Mouse (Mus musculus): ENCODE measurements around the gene Lrrc26. TPM values are rescaled to one million over a fixed set of nuclear protein-coding genes. Genes with fewer than 3 reads are reported as not detected.
A peak's percentile ranks its signal among the peaks of the same experiment; 100 is the strongest.

The Lrrc26 gene
- polyA plus RNA-seq, 1 experiment from 2014 or later: not detected

DNA sequence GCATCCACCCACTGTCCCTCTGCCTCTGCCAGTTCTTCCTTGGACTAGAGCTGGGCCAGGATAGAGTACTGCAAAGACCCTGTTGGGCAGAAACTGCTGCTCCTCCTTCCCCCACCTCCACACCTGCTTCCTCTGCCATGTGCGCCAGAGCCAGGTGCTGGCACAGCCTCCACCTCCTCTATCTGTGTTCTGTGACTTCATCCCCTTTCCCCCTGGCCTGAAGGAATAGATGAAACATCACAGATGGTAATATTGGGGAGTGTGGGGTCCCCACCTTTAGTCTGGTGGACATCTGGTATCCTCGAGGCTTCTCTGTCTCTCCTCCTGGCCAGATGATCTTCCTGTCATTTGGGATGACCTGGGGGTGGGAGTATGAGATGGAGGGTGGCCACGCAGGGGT is 13.7 kb downstream of the Lrrc26 start:
- WGBS: 71% methylated on average over 3 of the region's 3 CpGs
- Histone ChIP-seq H3K4me3 (no peak overlapping the region), H3K9me3 (replicated peaks) (no peaks in the 10 kb centered on the region), H3K9ac (no peak overlapping the region), H3K36me3 (no peaks in the 10 kb centered on the region), H3K27ac (ENCODE audit: poor library complexity, severe bottlenecking) (no peak overlapping the region), H3K27me3 (replicated peaks) (peaks cover 65% of the 10 kb centered on the region), H3K4me1 (replicated peaks) (peaks cover 12% of the 10 kb centered on the region; the same call in 1 of the 2 replicates), H3K4me2 (no peak overlapping the region)
- ATAC-seq (ENCODE audit: insufficient number of reproducible peaks, low FRiP score): no peak

GRCm38 (mm10) chr2:25303931-25304656 is 14.4 kb downstream of the Lrrc26 start:
- H3K27ac ChIP-seq (ENCODE audit: poor library complexity, severe bottlenecking): no peak overlapping the region
- H3K4me3 ChIP-seq: peak overlapping the region; percentile 49; the same call in 1 of the 2 replicates
- ATAC-seq (ENCODE audit: insufficient number of reproducible peaks, low FRiP score): no peak
- H3K9me3 ChIP-seq (replicated peaks): no peaks in the 10 kb centered on the region
- no peak overlapping the region for H3K9ac ChIP-seq
- peaks cover 12% of the 10 kb centered on the region; the same call in 1 of the 2 replicates for H3K4me1 ChIP-seq (replicated peaks)
- H3K36me3 ChIP-seq: no peaks in the 10 kb centered on the region
- H3K4me2 ChIP-seq: peak overlapping the region; percentile 87; the same call in 1 of the 2 replicates
- H3K27me3 ChIP-seq (replicated peaks): peaks cover 70% of the 10 kb centered on the region
- WGBS: 66% methylated on average over 7 of the region's 7 CpGs

GRCm38 (mm10) chr2:25304657-25305541 is 15.2 kb downstream of the Lrrc26 start:
- Histone ChIP-seq H3K9ac (peak overlapping the region; percentile 37; the same call in 1 of the 2 replicates), H3K9me3 (replicated peaks) (no peaks in the 10 kb centered on the region), H3K4me1 (replicated peaks) (peaks cover 12% of the 10 kb centered on the region; the same call in 1 of the 2 replicates), H3K36me3 (no peaks in the 10 kb centered on the region), H3K4me2 (peak overlapping the region; percentile 87), H3K4me3 (peak overlapping the region; percentile 49), H3K27me3 (replicated peaks) (peaks cover 78% of the 10 kb centered on the region), H3K27ac (ENCODE audit: poor library complexity, severe bottlenecking) (no peak overlapping the region)
- 2% methylated on average over 45 of the region's 45 CpGs for WGBS
- ATAC-seq (ENCODE audit: insufficient number of reproducible peaks, low FRiP score): no peak

- Histone ChIP-seq H3K27me3 (replicated peaks) (peaks cover 85% of the 10 kb centered on the region), H3K9me3 (replicated peaks) (no peaks in the 10 kb centered on the region), H3K36me3 (no peaks in the 10 kb centered on the region), H3K9ac (no peak overlapping the region), H3K4me2 (peak overlapping the region; percentile 87), H3K4me1 (replicated peaks) (peaks cover 12% of the 10 kb centered on the region; the same call in 1 of the 2 replicates), H3K27ac (ENCODE audit: poor library complexity, severe bottlenecking) (no peak overlapping the region), H3K4me3 (peak overlapping the region; percentile 49)
- 48% methylated on average over 14 of the region's 14 CpGs for WGBS
- ATAC-seq (ENCODE audit: insufficient number of reproducible peaks, low FRiP score): no peak
Measured at GRCm38 (mm10) chr2:25305587-25306359, 16.1 kb downstream of the Lrrc26 start.

GRCm38 (mm10) chr2:25310180-25310579 is 20.5 kb downstream of the Lrrc26 start:
- Histone ChIP-seq H3K4me1 (replicated peaks) (peaks cover 4% of the 10 kb centered on the region; the same call in 1 of the 2 replicates), H3K27me3 (replicated peaks) (peaks cover 97% of the 10 kb centered on the region), H3K9me3 (replicated peaks) (no peaks in the 10 kb centered on the region), H3K27ac (ENCODE audit: poor library complexity, severe bottlenecking) (no peak overlapping the region), H3K36me3 (no peaks in the 10 kb centered on the region), H3K9ac (no peak overlapping the region), H3K4me3 (no peak overlapping the region), H3K4me2 (no peak overlapping the region)
- 45% methylated on average over 10 of the region's 10 CpGs for WGBS
- ATAC-seq (ENCODE audit: insufficient number of reproducible peaks, low FRiP score): no peak

DNA sequence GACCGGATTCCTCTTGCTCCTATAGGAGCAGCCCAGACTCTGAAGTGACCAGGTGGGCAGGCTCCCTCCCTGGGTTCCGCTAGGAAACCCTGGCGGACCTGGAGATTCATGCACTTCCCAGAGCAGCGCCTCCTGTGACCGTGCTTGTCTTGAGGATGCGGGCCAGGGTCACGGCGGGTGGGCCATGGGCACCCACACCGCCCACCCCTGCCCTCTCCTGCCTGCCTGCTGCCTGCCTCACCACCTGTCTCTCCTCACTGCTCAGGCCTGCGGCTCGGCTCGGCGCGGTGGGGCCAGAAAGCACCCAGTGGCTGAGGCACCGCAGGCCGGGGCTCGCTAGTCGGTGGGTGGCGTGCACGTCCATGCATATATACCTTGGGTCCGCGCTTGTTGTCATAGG is 21.3 kb downstream of the Lrrc26 start:
- Histone ChIP-seq H3K4me3 (0 out of 2 replicates have a peak overlapping the region, but pooled peaks have one; percentile 5), H3K36me3 (no peaks in the 10 kb centered on the region), H3K4me1 (replicated peaks) (no peaks in the 10 kb centered on the region), H3K27me3 (replicated peaks) (peaks cover 97% of the 10 kb centered on the region), H3K27ac (ENCODE audit: poor library complexity, severe bottlenecking) (no peak overlapping the region), H3K9ac (no peak overlapping the region), H3K9me3 (replicated peaks) (no peaks in the 10 kb centered on the region), H3K4me2 (no peak overlapping the region)
- ATAC-seq (ENCODE audit: insufficient number of reproducible peaks, low FRiP score): no peak
- WGBS: 2% methylated on average over 22 of the region's 22 CpGs

- Histone ChIP-seq H3K9ac (no peak overlapping the region), H3K27me3 (replicated peaks) (peaks cover 97% of the 10 kb centered on the region), H3K36me3 (no peaks in the 10 kb centered on the region), H3K4me2 (no peak overlapping the region), H3K4me3 (no peak overlapping the region), H3K9me3 (replicated peaks) (no peaks in the 10 kb centered on the region), H3K27ac (ENCODE audit: poor library complexity, severe bottlenecking) (no peak overlapping the region), H3K4me1 (replicated peaks) (no peaks in the 10 kb centered on the region)
- WGBS: 5% methylated on average over 11 of the region's 11 CpGs
- no peak for ATAC-seq (ENCODE audit: insufficient number of reproducible peaks, low FRiP score)
Measured at GRCm38 (mm10) chr2:25311491-25311891, 21.8 kb downstream of the Lrrc26 start.

- peaks cover 8% of the 10 kb centered on the region for H3K4me1 ChIP-seq (replicated peaks)
- no peak; the same call in 1 of the 2 replicates for ATAC-seq (ENCODE audit: insufficient number of reproducible peaks, low FRiP score)
Measured at GRCm38 (mm10) chr2:25318119-25318966, 28.6 kb downstream of the Lrrc26 start.

DNA sequence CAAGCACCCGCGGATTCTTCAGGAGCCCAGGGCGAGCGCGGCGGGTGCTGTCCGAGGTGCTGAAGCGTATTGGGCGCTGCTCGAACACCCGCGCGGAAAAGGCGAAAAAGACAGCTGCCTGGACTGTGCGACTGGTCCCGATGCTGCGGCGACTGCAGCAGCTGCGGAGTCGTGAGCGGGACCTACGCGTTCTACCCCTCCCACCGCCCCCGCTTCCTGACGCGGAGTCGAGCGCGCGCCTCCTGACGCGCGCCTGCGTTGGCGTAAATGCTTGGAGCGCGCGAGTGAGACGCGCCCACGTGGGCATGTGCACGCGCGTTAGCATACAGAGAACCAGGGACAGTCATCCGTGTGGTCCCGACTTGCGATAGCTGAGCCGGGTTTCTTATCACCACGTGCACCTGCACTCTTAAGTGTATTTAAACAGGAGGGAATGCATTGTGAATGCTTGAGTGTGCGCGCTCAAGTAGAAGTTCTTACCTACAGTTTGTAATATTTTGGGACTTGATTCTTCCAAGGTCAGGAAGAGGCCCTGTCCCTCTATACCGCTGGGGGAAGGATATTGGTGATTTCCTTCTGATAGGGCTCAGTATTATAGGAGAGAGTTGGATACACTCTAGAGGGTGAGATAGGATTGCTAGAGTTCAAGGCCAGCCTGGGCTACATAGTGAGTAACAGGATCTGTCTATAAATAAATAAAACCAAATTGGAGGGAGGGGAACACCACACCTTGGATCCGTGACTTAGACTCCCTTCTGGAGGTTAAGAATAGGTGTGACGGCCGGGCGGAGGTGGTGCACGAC is 29.5 kb downstream of the Lrrc26 start, which contains the start of gene Grin1:
Gene Grin1 (minus strand): TSS at position 217 of the 803 bp plus-strand sequence.
- no peak within 1 kb of the TSS for H3K27ac ChIP-seq (ENCODE audit: poor library complexity, severe bottlenecking)
- H3K4me2 ChIP-seq: peak within 1 kb of the TSS; percentile 63
- no peaks in the 10 kb centered on the region for H3K9me3 ChIP-seq (replicated peaks)
- peaks cover 8% of the 10 kb centered on the region for H3K4me1 ChIP-seq (replicated peaks)
- H3K27me3 ChIP-seq (replicated peaks): peaks cover 89% of the 10 kb centered on the region
- H3K4me3 ChIP-seq: peak within 1 kb of the TSS; percentile 29
- WGBS: 9% methylated on average over 57 of the region's 58 CpGs
- no peaks in the 10 kb centered on the region for H3K36me3 ChIP-seq
- no peak within 1 kb of the TSS for H3K9ac ChIP-seq
- peak; percentile 25; the same call in 1 of the 2 replicates for ATAC-seq (ENCODE audit: insufficient number of reproducible peaks, low FRiP score)

More at GRCm38 (mm10) chr2:25318119-25318966, 28.6 kb downstream of the Lrrc26 start:
- H3K4me3 ChIP-seq: peak overlapping the region; percentile 29
- H3K27me3 ChIP-seq (replicated peaks): peaks cover 94% of the 10 kb centered on the region
- no peaks in the 10 kb centered on the region for H3K9me3 ChIP-seq (replicated peaks)
- H3K4me2 ChIP-seq: peak overlapping the region; percentile 63
- H3K27ac ChIP-seq (ENCODE audit: poor library complexity, severe bottlenecking): no peak overlapping the region
- no peaks in the 10 kb centered on the region for H3K36me3 ChIP-seq
- 8% methylated on average over 31 of the region's 31 CpGs for WGBS
- no peak overlapping the region for H3K9ac ChIP-seq
